Mouse (Mus musculus) liver, embryonic 14.5 days (tissue): ENCODE measurements around the gene Fam168a.

Experiments used
- CTCF ChIP-seq: IDR thresholded peaks from 2 replicates; pipeline ENCODE4 v1.5.1; 2016; ENCODE audit warnings: antibody characterized with exemption, low read depth, control low read depth
- EP300 ChIP-seq: IDR thresholded peaks from 2 replicates; pipeline ENCODE4 v1.6.1; 2016; ENCODE audit warnings: antibody characterized with exemption, low read depth

- TF ChIP-seq EP300 (no peak), CTCF (no peak)
Observed at GRCm38 (mm10) chr7:100661264-100661663, 45.2 kb upstream of the Fam168a start.
